Mouse (Mus musculus) WW6 (cell line): ENCODE data around the gene Adprh.
"Not testable (repeated sequence)": the region's sequence is repeated elsewhere in the genome, so short reads cannot be mapped to it uniquely, and the experiment has no call there.

Experiments used
- DNase-seq: peaks from one replicate; pipeline ENCODE4 v3.0.0-alpha.2; 2013; ENCODE audit warnings: low read depth, low spot score

Gene Adprh

GRCm38 (mm10) chr16:38452442-38453202 lies at the start of gene Adprh:
Gene Adprh (minus strand): TSS chr16:38452703.
- no peak for DNase-seq

DNA sequence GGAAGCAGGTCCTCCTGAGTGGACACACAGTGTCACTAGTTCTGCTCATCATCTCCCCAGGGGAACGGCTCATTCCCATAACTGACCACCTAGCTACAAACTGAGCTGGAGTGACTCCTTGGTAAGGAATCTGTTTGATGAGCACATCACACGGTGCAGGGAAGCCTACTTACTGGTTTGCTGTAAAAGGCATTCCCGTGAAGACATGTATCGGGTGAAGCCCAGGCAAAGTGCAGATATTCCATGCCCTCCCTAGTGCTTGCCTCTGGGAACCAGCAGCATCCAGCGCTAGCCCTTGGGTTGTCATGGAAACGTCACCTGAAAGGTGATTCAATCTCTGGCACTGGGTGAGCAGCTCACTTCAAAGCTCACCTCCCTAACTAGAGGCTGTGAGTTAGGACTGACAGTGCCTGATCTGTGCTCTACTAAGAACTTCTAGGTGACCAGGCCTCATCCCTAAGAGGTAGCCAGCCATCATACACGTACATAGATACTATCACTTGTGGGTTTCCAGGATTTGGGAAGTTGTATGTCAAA lies 44.2 kb upstream of the Adprh start:
- DNase-seq = no peak

GRCm38 (mm10) chr16:38493890-38494289 lies 41.4 kb upstream of the Adprh start:
- DNase-seq = no peak

GRCm38 (mm10) chr16:38492551-38492950 lies 40.0 kb upstream of the Adprh start:
- no peak for DNase-seq

GRCm38 (mm10) chr16:38483582-38484309 lies 31.2 kb upstream of the Adprh start:
- no peak for DNase-seq

DNA sequence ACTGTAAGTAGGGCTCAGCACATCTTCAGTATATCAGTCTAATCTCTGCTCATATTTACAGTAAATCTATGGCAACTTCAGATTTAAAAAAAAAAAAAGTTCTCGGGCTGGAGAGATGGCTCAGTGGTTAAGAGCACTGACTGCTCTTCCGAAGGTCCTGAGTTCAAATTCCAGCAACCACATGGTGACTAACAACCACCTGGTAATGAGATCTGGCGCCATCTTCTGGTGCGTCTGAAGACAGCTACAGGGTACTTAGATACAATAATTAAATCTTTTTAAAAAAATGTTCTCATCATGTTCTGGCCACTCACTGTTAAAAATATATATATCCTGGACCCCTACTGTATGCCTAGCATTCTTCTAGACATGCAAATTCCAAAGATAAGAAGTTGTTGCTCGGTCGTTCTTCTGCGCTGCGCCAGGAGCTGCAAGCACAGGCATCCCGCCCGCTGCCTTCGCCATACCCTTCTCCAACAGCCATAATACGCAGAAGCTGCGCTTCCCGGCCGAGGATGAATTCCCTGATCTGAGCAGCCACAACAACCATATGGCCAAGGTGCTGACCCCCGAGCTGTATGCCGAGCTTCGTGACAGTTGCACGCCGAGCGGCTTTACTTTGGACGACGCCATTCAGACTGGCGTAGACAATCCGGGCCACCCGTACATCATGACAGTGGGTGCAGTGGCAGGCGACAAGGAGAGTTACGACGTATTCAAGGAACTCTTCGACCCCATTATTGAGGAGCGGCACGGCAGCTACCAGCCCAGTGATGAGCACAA lies 30.5 kb upstream of the Adprh start:
- no peak for DNase-seq

DNA sequence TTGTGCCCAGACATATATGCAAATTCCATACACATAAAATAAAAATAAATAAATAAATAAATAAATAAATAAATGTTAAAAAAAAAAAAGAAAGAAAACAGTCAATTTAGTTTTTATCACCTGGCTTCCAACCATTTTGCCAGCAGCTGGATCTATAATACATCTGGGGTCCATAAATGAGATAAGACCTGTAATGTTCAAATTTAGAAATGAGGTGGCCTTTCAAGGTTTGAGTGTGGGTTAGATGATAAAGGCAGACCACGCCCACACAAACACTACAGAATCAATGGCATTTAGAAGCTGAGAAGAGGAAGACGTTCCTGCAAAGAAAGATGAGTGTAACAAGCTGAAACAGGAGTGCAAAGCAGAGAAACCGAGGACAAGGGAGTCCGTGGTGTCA lies 28.8 kb upstream of the Adprh start:
- DNase-seq = no peak

DNA sequence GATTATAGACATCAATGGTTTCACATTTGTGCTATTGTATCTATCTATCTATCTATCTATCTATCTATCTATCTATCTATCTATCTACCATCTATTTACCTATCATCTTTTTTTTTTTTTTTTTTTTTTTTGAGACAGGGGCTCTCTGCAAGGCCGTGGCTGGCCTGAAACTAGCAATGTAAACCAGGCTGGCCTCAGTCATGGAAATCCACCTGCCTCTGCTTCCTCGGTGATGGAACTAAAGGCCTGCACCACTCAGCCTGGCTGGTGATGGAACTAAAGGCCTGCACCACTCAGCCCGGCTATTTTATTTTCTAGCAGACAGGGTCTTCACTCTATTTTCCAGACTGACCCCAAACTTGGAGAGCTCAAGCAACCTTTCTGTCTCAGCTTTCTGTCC lies 25.8 kb upstream of the Adprh start:
- DNase-seq = no peak

DNA sequence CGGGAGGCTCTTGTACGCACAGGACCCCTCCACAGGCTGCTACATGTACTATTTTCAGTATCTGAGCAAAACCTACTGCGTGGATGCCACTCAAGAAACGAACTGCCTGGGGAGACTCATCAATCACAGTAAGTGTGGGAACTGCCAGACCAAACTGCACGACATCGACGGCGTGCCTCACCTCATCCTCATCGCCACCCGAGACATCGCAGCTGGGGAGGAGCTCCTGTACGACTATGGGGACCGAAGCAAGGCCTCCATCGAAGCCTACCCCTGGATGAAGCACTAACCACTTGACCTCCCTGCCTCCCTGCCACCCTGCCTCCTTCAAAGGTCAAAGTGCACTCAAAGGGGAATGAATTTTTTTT lies 24.7 kb upstream of the Adprh start:
- not testable (repeated sequence) for DNase-seq

DNA sequence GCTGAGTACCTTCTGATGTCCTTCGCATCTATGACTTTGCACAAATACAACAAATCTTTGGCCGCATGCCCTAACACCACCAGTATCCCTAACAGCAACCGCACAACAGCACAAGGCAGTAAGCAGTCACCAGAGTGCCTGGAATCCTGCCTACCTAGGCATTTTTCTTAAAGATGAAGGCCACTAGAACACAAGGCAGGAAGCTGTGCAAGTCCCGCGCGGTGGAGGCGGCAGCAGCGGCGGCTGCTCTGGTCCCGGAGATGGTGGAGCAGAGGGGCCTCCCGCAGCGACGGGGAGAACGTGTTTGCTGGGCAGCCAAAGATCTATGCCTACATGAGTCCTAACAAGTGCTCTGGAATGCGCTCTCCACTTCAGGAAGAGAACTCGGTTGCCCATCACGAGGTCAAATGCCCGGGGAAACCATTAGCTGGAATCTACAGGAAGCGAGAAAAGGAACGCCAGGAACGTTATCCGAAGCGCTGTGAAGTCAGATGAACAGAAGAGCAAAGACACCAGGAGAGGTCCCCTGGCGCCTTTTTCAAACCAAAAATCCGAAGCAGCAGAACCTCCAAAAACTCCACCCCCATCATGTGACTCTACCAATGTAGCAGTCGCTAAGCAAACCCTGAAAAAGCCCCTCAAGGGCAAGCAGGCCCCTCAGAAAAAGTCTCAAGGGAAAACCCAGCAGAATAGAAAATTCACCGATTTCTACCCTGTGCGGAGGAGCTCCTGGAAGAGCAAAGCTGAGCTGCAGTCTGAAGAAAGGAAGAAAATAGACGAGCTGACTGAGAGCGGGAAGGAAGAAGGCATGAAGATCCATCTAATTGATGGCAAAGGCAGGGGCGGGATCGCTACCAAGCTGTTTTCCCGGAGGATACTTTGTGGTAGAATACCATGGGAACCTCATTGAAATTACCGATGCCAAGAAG lies 24.1 kb upstream of the Adprh start:
- DNase-seq = no peak

DNA sequence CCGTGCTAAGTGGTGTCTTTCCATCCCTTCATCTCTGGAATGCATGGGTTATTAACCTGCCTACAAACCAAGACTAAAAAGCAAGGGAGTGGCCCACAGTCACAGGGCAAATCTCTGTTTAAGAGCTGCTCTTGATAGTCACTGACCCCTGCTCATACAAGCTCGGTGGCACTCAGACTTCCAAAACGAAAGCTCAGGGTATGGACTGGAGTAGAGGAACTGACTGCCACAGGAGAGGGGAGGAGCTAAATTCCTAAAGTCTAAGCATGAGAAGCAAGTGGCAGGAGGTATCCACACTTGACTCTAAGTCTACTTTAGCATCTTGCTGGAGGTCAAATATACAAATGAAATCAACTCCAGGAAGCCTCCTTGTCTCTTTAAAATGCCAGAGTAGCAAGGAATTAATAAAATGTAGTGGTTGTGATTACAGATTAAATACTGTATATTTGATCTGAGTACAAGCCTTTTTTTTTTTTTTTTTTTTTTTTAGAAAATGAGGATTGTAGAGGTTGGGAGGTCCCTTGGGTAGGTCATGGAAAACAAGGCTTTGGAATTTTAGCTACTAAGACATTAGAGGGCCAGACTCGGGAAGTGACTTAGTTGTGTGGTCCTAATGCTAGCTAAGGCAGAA lies 23.3 kb upstream of the Adprh start:
- DNase-seq = no peak

DNA sequence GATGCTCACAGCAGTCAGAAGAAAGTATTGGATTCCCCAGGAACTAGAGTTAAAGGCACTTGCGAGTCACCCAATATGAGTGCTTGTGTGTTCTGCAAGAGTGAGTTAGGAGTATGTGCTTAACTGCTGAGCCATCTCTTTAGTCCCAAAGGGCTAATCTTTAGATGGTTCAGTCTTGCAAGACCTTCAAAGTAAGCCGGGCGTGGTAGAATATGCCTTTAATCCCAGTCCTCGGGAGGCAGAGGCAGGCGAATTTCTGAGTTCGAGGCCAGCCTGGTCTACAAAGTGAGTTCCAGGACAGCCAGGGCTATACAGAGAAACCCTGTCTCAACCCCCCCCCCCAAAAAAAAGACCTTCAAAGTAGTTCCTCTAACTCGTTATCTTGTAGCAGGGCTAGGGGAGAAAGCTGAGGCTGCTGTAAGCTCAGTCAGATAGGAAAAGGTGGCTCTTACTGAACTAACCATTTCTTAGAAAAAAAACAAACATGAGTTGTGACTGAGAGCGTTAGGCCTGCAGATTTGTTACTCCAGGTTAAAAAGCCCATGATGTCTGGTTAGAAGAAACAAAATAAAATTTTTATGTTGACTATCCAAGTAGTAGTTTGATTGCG lies 22.3 kb upstream of the Adprh start:
- no peak for DNase-seq

- DNase-seq = no peak
Measured at GRCm38 (mm10) chr16:38473661-38474060, 21.2 kb upstream of the Adprh start.

DNA sequence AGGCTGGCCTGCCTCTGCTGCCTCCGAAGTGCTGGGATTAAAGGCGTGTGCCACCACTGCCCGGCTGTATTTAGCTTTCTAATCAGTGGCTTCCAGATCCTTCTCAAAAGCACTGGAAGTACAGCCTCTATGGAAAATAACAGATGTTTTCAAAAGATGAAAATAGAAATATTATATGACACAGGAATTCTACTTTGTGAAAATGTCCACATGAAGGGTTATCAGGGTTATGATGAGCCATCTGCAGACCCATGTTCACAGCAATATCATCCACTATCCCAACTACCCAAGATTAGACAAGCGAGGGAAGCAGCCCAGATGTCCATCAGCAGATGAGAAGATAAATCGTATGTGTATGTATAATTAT lies 20.0 kb upstream of the Adprh start:
- DNase-seq = no peak

GRCm38 (mm10) chr16:38471697-38472506 lies 19.4 kb upstream of the Adprh start:
- DNase-seq = peak; percentile 48

DNA sequence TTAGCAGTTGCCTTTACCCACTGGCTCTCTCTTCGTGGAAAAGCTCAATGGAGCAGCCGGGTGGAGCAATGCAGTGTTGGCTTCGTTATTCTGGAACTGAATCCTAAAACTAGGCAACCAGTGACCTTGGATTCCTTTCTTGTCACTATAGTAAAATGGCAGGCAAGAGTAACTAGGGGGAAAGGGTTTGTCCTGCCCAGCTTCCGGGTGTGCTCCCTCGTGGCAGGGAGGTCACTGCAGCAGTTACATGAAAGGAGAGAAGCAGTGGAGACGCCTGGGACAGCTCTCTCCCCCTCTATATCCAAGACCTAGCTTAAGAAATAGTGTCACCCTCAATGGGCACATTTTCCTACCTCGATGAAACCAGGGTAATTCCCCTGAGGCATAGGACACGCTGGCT lies 16.9 kb upstream of the Adprh start:
- no peak for DNase-seq

GRCm38 (mm10) chr16:38468706-38469018 lies 16.2 kb upstream of the Adprh start:
- no peak for DNase-seq

DNA sequence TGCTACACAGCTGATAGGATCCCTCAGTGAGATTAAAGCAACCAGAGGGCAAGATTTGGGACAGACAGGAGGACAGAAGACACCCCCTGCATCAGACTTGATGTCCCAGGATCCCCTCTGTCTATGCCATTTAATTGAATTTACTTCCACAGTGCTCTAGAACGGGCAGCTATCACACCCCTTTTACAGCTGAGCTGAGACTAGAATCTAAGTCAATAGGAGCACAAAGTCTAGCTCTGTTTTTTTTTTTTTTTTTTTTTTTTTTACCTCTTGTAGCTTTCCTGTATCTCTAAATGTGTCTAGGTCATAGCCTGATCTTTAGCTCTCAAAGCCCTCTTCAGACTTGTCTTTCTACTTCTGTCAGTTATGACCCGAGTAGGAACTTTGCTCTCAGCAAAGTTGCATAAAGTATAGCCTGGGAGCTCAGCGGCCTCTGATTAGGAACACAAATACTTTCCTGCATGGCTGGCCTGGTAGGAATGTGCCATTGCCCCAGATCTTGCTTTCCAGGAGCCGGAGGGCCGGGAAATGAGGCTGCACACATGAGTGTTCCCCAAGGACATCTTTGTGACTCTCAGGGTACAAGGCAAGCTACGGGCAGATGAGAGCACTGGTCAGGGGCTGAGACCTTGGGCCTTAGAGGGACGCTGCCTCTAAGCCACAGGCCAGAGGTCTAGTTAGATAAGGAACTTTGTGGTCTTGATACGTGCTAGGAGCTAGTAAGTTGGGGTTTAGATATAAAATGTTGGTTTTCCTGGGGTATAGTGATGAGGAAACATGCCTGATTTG lies 15.6 kb upstream of the Adprh start:
- no peak for DNase-seq
